Mouse (Mus musculus) lung, adult 2 months (tissue): ENCODE results near the gene Ccdc126.

Source experiments
- CTCF ChIP-seq: fragments of 200-500 bp; IDR thresholded peaks from 2 replicates; pipeline ENCODE4 v1.5.1; 2011; ENCODE audit warnings: mild to moderate bottlenecking, low read length, control low read depth; ENCODE audit not compliant: insufficient read depth
- POLR2A ChIP-seq: fragments of 200-500 bp; IDR thresholded peaks from 2 replicates; pipeline ENCODE4 v1.6.1; 2011; ENCODE audit warnings: low read depth, mild to moderate bottlenecking, control low read depth, low read length, borderline replicate concordance; ENCODE audit errors: extremely low read depth

DNA sequence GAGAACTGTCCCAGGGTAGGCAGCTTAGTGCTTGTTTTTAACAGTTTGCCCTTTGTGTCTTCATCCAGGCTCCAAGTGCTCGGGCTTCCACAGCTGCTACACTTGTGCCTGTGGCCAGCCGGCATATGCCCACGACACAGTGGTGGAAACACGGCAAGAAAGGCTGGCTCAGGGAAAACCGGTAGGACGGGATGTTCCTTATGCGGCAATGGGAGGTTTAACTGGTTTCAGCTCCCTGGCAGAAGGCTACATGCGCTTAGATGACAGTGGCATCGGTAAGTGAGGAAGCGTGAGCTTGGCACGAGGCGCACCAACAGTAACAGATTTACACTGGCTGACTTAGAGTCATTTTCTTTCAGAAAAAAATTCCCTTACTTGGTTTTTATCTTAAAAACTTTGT is 59.3 kb downstream of the Ccdc126 start:
- TF ChIP-seq POLR2A (no peak), CTCF (no peak)
